In genomic region chr2:77375155-77375554, GRCm38 (mm10) we compare ENCODE assay signal across 28 mouse cellular contexts.
DNase-seq lines count a peak whose midpoint lies in the region; ATAC-seq lines count a peak whose summit lies in the region.
"Had no signal": no experiment of that assay in that cellular context is flagged by ENCODE, and none has a peak within 500 bp of the region (broad histone marks: within the 10 kb centered on the region; RNA-seq: fewer than 3 reads in every experiment).

No protein-coding gene starts in this region.

- 65% methylated on average over 8 of the region's 8 CpGs for WGBS in hindbrain, embryonic 11.5 days
- WGBS in hindbrain, embryonic 12.5 days = 53% methylated on average over 8 of the region's 8 CpGs
- WGBS in neural tube, embryonic 14.5 days = 35% methylated on average over 8 of the region's 8 CpGs
- WGBS in midbrain, embryonic 15.5 days = 48% methylated on average over 8 of the region's 8 CpGs

- H3K27ac ChIP-seq in hindbrain, embryonic 11.5 days (ENCODE audit: low read depth, low read length) = no peak overlapping the region
- no peak overlapping the region for H3K27ac ChIP-seq in hindbrain, embryonic 12.5 days
- H3K27ac ChIP-seq in neural tube, embryonic 14.5 days (ENCODE audit: low read depth, low read length) = no peak overlapping the region
- H3K27ac ChIP-seq in midbrain, embryonic 15.5 days = no peak overlapping the region
- H3K27ac ChIP-seq: heart, adult 2 months; heart, embryonic 13.5 days; limb, embryonic 12.5 days; macrophage had no signal

- H3K4me1 ChIP-seq in hindbrain, embryonic 11.5 days (replicated peaks; ENCODE audit: control insufficient read depth, insufficient read depth, low read length) = no peaks in the 10 kb centered on the region
- no peaks in the 10 kb centered on the region for H3K4me1 ChIP-seq in hindbrain, embryonic 12.5 days
- no peaks in the 10 kb centered on the region for H3K4me1 ChIP-seq in neural tube, embryonic 14.5 days (ENCODE audit: control insufficient read depth, insufficient read depth, low read length)
- peaks cover 4% of the 10 kb centered on the region; the same call in 1 of the 2 replicates for H3K4me1 ChIP-seq in midbrain, embryonic 15.5 days
- H3K4me1 ChIP-seq: heart, embryonic 13.5 days; limb, embryonic 12.5 days had no signal

- H3K4me3 ChIP-seq in hindbrain, embryonic 11.5 days (ENCODE audit: low read depth, low read length) = no peak overlapping the region
- no peak overlapping the region for H3K4me3 ChIP-seq in hindbrain, embryonic 12.5 days
- H3K4me3 ChIP-seq in neural tube, embryonic 14.5 days (ENCODE audit: low read depth, low read length) = no peak overlapping the region
- no peak overlapping the region for H3K4me3 ChIP-seq in midbrain, embryonic 15.5 days
- H3K4me3 ChIP-seq: heart, adult 2 months; heart, embryonic 13.5 days; limb, embryonic 12.5 days; myocyte had no signal

- H3K9ac ChIP-seq in hindbrain, embryonic 11.5 days (ENCODE audit: low read depth, low read length) = no peak overlapping the region
- no peak overlapping the region for H3K9ac ChIP-seq in hindbrain, embryonic 12.5 days
- no peak overlapping the region for H3K9ac ChIP-seq in neural tube, embryonic 14.5 days (replicated peaks; ENCODE audit: low read depth, low read length)
- no peak overlapping the region for H3K9ac ChIP-seq in midbrain, embryonic 15.5 days
- H3K9ac ChIP-seq: heart, embryonic 13.5 days; limb, embryonic 12.5 days; liver, postnatal 0 days had no signal

- H3K9me3 ChIP-seq in hindbrain, embryonic 11.5 days (ENCODE audit: control insufficient read depth, low read length) = no peaks in the 10 kb centered on the region
- no peaks in the 10 kb centered on the region for H3K9me3 ChIP-seq in hindbrain, embryonic 12.5 days (replicated peaks)
- H3K9me3 ChIP-seq in neural tube, embryonic 14.5 days (ENCODE audit: control insufficient read depth, low read length) = no peaks in the 10 kb centered on the region
- no peaks in the 10 kb centered on the region for H3K9me3 ChIP-seq in midbrain, embryonic 15.5 days
- H3K9me3 ChIP-seq: heart, embryonic 13.5 days; limb, embryonic 12.5 days had no signal

- H3K27me3 ChIP-seq in hindbrain, embryonic 11.5 days (ENCODE audit: control insufficient read depth, insufficient read depth, low read length) = no peaks in the 10 kb centered on the region
- no peaks in the 10 kb centered on the region for H3K27me3 ChIP-seq in hindbrain, embryonic 12.5 days
- H3K27me3 ChIP-seq in neural tube, embryonic 14.5 days (ENCODE audit: control insufficient read depth, insufficient read depth, low read length) = no peaks in the 10 kb centered on the region
- H3K27me3 ChIP-seq in midbrain, embryonic 15.5 days (replicated peaks) = no peaks in the 10 kb centered on the region
- H3K27me3 ChIP-seq: CH12.LX; heart, embryonic 13.5 days; limb, embryonic 12.5 days had no signal

- no peaks in the 10 kb centered on the region for H3K36me3 ChIP-seq in hindbrain, embryonic 11.5 days (ENCODE audit: control insufficient read depth, insufficient read depth, low read length)
- no peaks in the 10 kb centered on the region for H3K36me3 ChIP-seq in hindbrain, embryonic 12.5 days
- H3K36me3 ChIP-seq in neural tube, embryonic 14.5 days (ENCODE audit: control insufficient read depth, insufficient read depth, low read length) = no peaks in the 10 kb centered on the region
- H3K36me3 ChIP-seq in midbrain, embryonic 15.5 days (replicated peaks) = no peaks in the 10 kb centered on the region
- H3K36me3 ChIP-seq: G1E; heart, embryonic 13.5 days; limb, embryonic 12.5 days had no signal

- DNase-seq in hindbrain, embryonic 11.5 days (ENCODE audit: low spot score) = peak; percentile 9
- no peak for DNase-seq in neural tube, embryonic 10.5 days (ENCODE audit: extremely low spot score, low spot score)
- no peak for DNase-seq in yolk sac, embryonic 10.5 days (ENCODE audit: low spot score)
- no peak for DNase-seq in cerebellum, adult 11-12 months
- DNase-seq: adrenal gland, adult 2 months; B cell, adult 2 months; cerebellum, adult 2 months; cerebellum, postnatal 36 days; gastrocnemius, postnatal 36 days; heart, adult 2 months; heart, postnatal 14 days; kidney, adult 8-10 months; kidney, postnatal 14 days; liver, postnatal 0 days; right cerebral cortex, postnatal 4 days; thymus, postnatal 25 days had no signal

- no peak overlapping the region for H3K4me2 ChIP-seq in hindbrain, embryonic 11.5 days (replicated peaks; ENCODE audit: low read depth, low read length)
- H3K4me2 ChIP-seq in hindbrain, embryonic 12.5 days (replicated peaks) = no peak overlapping the region
- no peak overlapping the region for H3K4me2 ChIP-seq in neural tube, embryonic 14.5 days (ENCODE audit: low read depth, low read length)
- H3K4me2 ChIP-seq in midbrain, embryonic 15.5 days = no peak overlapping the region
- H3K4me2 ChIP-seq: heart, embryonic 13.5 days; limb, embryonic 12.5 days; liver, embryonic 11.5 days had no signal

- ATAC-seq in hindbrain, embryonic 11.5 days (ENCODE audit: low FRiP score) = peak; percentile 49
- no peak for ATAC-seq in hindbrain, embryonic 12.5 days (ENCODE audit: low FRiP score)
- peak; percentile 24; the same call in 1 of the 2 replicates for ATAC-seq in neural tube, embryonic 14.5 days (ENCODE audit: low read depth)
- 0 out of 2 replicates have a peak, but pooled peaks have one; percentile 24 for ATAC-seq in midbrain, embryonic 15.5 days (replicated peaks)
- ATAC-seq: liver, postnatal 0 days; lung, postnatal 0 days; Patski had no signal
